Mouse (Mus musculus) erythroblast, adult 5-6 weeks (primary cell): ENCODE results near the gene 4933400A11Rik. TPM values are rescaled to one million over a fixed set of nuclear protein-coding genes. Genes with fewer than 3 reads are reported as not detected.

Experiments
- ATAC-seq: replicated peaks from 2 replicates; pipeline ENCODE4 v1.8.0; 2016; ENCODE audit warnings: moderate number of reproducible peaks, mild to moderate bottlenecking, moderate TSS enrichment, inconsistent platforms; ENCODE audit not compliant: poor library complexity, low FRiP score, severe bottlenecking
- total RNA-seq, 2 experiments: library from RNA; stranded (forward) in 1 of 2; stranded (reverse) in 1 of 2; fragments of 150-400 nt in 1 of 2; fragments of 200-764, 138-1000 nt in 1 of 2; gene quantifications; 2 replicates each; pipeline versions ENCODE4 v1.2.3 to v1.2.4; 2015 to 2017; ENCODE audit warnings: low replicate concordance in 2 of 2

4933400A11Rik gene
- total RNA-seq (2015; ENCODE audit: low replicate concordance) (not detected in 2 replicates), total RNA-seq (2017; ENCODE audit: low replicate concordance) (not detected in 2 replicates)

- ATAC-seq, result no peak
These were observed at the start of gene 4933400A11Rik for GRCm38 (mm10) chrX:169779535-169779934. Gene 4933400A11Rik (minus strand): TSS chrX:169779635.

- ATAC-seq, result no peak
These were observed 48.7 kb upstream of the 4933400A11Rik start for GRCm38 (mm10) chrX:169828136-169828535.

- no peak for ATAC-seq
These were observed 48.3 kb upstream of the 4933400A11Rik start for GRCm38 (mm10) chrX:169827720-169828119.

- no peak for ATAC-seq
These were observed 47.5 kb upstream of the 4933400A11Rik start for GRCm38 (mm10) chrX:169826947-169827346.

- no peak for ATAC-seq
These were observed 34.2 kb upstream of the 4933400A11Rik start for GRCm38 (mm10) chrX:169813673-169814072.

- ATAC-seq, result no peak
These were observed 32.3 kb upstream of the 4933400A11Rik start for GRCm38 (mm10) chrX:169811783-169812182.

GRCm38 (mm10) chrX:169811318-169811717 lies 31.9 kb upstream of the 4933400A11Rik start:
- no peak for ATAC-seq

- no peak for ATAC-seq
These were observed 28.3 kb upstream of the 4933400A11Rik start for GRCm38 (mm10) chrX:169807744-169808143.

GRCm38 (mm10) chrX:169805791-169806190 lies 26.4 kb upstream of the 4933400A11Rik start:
- ATAC-seq, result no peak

- ATAC-seq, result no peak
These were observed 20.8 kb upstream of the 4933400A11Rik start for GRCm38 (mm10) chrX:169800238-169800637.

- ATAC-seq, result no peak
These were observed 19.7 kb upstream of the 4933400A11Rik start for GRCm38 (mm10) chrX:169798987-169799680.

- no peak for ATAC-seq
These were observed 17.7 kb upstream of the 4933400A11Rik start for GRCm38 (mm10) chrX:169797148-169797547.

- ATAC-seq, result no peak
These were observed 15.4 kb upstream of the 4933400A11Rik start for GRCm38 (mm10) chrX:169794831-169795311.

- no peak for ATAC-seq
These were observed 15.0 kb upstream of the 4933400A11Rik start for GRCm38 (mm10) chrX:169794421-169794820.

- ATAC-seq, result no peak
These were observed 13.4 kb upstream of the 4933400A11Rik start for GRCm38 (mm10) chrX:169792879-169793278.

- ATAC-seq, result no peak
These were observed 10.3 kb upstream of the 4933400A11Rik start for GRCm38 (mm10) chrX:169789702-169790101.

- no peak for ATAC-seq
These were observed 21.4 kb downstream of the 4933400A11Rik start for GRCm38 (mm10) chrX:169758001-169758400.

- ATAC-seq, result no peak
These were observed 44.0 kb downstream of the 4933400A11Rik start for GRCm38 (mm10) chrX:169735387-169735969.
